Mouse (Mus musculus): ENCODE results near the gene Adcy6.

The Adcy6 gene

GRCm38 (mm10) chr15:98628589-98629254 lies 18.8 kb upstream of the Adcy6 start:
- no peak for DNase-seq (ENCODE audit: low read depth)

GRCm38 (mm10) chr15:98626487-98627212 lies 16.8 kb upstream of the Adcy6 start:
- no peak for DNase-seq (ENCODE audit: low read depth)

GRCm38 (mm10) chr15:98626078-98626477 lies 16.2 kb upstream of the Adcy6 start:
- DNase-seq (ENCODE audit: low read depth) = peak; percentile 73

GRCm38 (mm10) chr15:98623361-98623821 lies 13.5 kb upstream of the Adcy6 start:
- no peak for DNase-seq (ENCODE audit: low read depth)

- no peak for DNase-seq (ENCODE audit: low read depth)
Measured at GRCm38 (mm10) chr15:98622721-98623120, 12.8 kb upstream of the Adcy6 start.

- no peak for DNase-seq (ENCODE audit: low read depth)
Measured at GRCm38 (mm10) chr15:98622199-98622598, 12.3 kb upstream of the Adcy6 start.

- DNase-seq (ENCODE audit: low read depth) = peak; percentile 93
Measured at GRCm38 (mm10) chr15:98617176-98617537, 7.3 kb upstream of the Adcy6 start.

- DNase-seq (ENCODE audit: low read depth) = no peak
Measured at GRCm38 (mm10) chr15:98616362-98617175, 6.7 kb upstream of the Adcy6 start.

GRCm38 (mm10) chr15:98615751-98616150 lies 5.9 kb upstream of the Adcy6 start:
- DNase-seq (ENCODE audit: low read depth) = no peak

GRCm38 (mm10) chr15:98614971-98615370 lies 5.1 kb upstream of the Adcy6 start:
- no peak for DNase-seq (ENCODE audit: low read depth)

- DNase-seq (ENCODE audit: low read depth) = peak; percentile 50
Measured at GRCm38 (mm10) chr15:98614551-98614950, 4.7 kb upstream of the Adcy6 start.

- no peak for DNase-seq (ENCODE audit: low read depth)
Measured at GRCm38 (mm10) chr15:98612229-98612628, 2.4 kb upstream of the Adcy6 start.

GRCm38 (mm10) chr15:98610131-98610633 lies 306 bp upstream of the Adcy6 start:
- no peak for DNase-seq (ENCODE audit: low read depth)

GRCm38 (mm10) chr15:98608784-98609250 lies 1.1 kb downstream of the Adcy6 start:
- peak; percentile 52 for DNase-seq (ENCODE audit: low read depth)

- DNase-seq (ENCODE audit: low read depth) = peak; percentile 46
Measured at GRCm38 (mm10) chr15:98608058-98608783, 1.7 kb downstream of the Adcy6 start.

GRCm38 (mm10) chr15:98607557-98607956 lies 2.3 kb downstream of the Adcy6 start:
- peak; percentile 75 for DNase-seq (ENCODE audit: low read depth)

GRCm38 (mm10) chr15:98606739-98607138 lies 3.1 kb downstream of the Adcy6 start:
- no peak for DNase-seq (ENCODE audit: low read depth)

GRCm38 (mm10) chr15:98606051-98606536 lies 3.8 kb downstream of the Adcy6 start:
- no peak for DNase-seq (ENCODE audit: low read depth)

GRCm38 (mm10) chr15:98604041-98604575 lies 5.8 kb downstream of the Adcy6 start:
- DNase-seq (ENCODE audit: low read depth) = no peak

GRCm38 (mm10) chr15:98602921-98603458 lies 6.9 kb downstream of the Adcy6 start:
- peak; percentile 76 for DNase-seq (ENCODE audit: low read depth)

Measured in NIH3T3 (cell line).